Mouse (Mus musculus): ENCODE measurements at regions not wholly inside any gene's neighbourhood (a gene's known extent, or its start where the extent isn't known, plus 50 kb on each side); places are given as distances from the start of the nearest gene placed in this dataset.

- no peak for TF ChIP-seq CTCF (IDR thresholded peaks at IDR 0.05; ENCODE audit: low read depth, low read length)
- no peak for TF ChIP-seq POLR2A (IDR thresholded peaks at IDR 0.05; ENCODE audit: extremely low read depth, insufficient read depth, low read length)
These were observed 456.7 kb upstream of the Cdh20 start for GRCm38 (mm10) chr1:104311617-104312016.
